Mouse (Mus musculus): ENCODE measurements around the gene Sh3bp5.

Sh3bp5 gene

DNA sequence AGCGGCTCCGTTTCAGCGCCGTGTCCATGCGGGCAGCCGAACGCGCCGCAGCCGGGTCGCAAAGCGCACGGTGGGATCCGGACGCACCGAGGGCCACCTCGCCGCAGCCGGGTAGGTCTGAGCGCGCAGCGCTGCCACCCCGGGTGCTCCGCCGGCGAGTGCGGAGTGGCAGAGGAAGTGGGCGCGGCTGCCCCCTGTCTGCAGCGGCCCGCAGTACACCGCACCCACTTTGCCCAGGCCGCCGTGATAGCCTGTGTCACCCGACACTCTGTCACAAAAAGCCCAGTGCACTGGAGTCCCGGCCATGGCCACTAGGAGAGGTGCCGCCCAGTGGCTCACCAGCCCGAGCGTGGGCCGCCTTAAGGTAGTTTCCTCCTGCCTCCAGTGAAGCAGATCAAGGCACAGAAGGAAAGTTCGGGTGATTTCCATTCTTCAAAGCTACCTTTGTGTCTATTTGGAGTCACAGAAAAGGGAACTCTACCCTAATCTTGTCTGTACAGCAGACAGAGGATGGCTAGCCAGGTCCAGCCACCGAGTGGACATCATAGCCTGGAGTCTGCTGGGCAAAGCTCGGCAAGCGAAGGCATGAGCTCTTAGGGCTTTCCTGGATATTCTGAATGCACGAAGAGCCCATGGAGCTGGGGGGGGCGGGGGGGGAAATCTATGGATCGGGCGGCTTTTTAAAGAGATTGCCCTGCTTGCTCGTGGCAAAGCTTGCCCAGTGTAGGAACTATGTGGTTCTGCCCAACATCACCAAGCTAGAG is at the start of gene Sh3bp5:
Gene Sh3bp5, minus strand, starts transcription at position 149 of the 764 bp plus-strand sequence.
- TF ChIP-seq GATA4 (IDR thresholded peaks at IDR 0.05; ENCODE audit: insufficient replicate concordance, low read length) = peak; percentile 75; the same call in 1 of the 2 replicates

DNA sequence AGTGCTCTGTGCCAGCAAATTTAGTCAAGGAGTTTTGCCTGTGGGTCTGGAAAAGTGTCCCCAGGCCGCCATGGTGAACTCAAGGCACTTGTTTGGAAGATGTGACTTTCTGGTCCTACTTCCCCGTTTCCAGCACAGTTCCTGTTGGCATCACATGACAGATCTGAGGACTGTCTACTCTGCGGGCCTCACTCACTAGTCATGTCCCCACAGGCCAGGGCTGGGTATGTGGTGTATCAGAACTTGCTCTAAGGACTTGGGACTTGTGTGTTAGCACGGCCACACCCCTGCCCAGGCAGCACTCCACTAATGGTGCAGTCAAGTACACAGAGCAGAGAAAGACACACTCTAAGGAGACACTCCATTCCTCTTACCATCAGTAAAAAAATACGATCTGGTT is 46.5 kb upstream of the Sh3bp5 start:
- TF ChIP-seq GATA4 (IDR thresholded peaks at IDR 0.05; ENCODE audit: insufficient replicate concordance, low read length) = no peak

DNA sequence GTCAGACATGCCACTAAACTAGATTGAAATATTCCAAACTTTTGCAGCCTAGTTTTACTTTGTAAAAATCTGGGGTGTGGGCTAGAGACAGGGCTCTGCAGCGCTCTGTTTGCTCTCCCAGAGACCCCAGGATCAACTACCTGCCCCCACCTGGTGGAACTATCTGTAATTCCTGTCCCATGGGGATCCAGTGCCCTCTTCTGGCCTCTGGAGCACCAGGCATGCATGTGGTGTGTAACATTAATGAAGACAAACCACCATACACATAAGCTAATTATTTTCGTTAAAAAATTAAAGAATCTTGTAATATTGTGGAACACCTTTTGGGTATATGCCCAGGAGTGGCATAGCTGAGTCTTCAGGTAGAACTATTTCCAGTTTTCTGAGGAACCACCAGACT is 37.4 kb upstream of the Sh3bp5 start:
- TF ChIP-seq GATA4 (IDR thresholded peaks at IDR 0.05; ENCODE audit: insufficient replicate concordance, low read length) = no peak

DNA sequence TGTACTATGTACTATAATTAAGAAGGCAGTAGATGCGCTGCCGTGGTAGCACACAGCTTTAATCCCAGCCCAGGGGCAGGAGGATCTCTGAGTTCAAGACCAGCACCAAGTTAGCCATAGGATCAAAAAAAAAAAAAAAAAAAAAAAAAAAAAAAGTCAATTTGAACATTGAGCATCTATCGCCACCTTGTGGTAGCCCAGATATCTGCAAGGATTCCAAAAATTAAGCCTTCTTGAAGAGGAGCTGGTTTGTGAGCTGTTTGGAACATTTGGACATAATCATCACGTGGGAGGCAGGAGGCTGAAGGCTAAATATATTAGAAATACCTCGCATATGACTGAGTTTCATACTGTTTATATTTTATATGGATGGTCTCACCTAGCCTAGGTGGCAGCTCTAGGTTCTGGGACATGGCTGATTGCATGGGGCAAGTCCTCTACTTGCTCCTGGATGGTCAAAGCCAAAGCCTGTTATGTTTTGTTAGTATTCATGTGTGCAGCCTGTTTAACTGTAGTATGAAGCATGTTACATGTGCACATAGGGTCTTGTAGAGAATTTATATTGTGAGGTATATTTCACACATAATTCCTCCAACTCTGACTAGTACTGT is 36.7 kb upstream of the Sh3bp5 start:
- no peak for TF ChIP-seq GATA4 (IDR thresholded peaks at IDR 0.05; ENCODE audit: insufficient replicate concordance, low read length)

DNA sequence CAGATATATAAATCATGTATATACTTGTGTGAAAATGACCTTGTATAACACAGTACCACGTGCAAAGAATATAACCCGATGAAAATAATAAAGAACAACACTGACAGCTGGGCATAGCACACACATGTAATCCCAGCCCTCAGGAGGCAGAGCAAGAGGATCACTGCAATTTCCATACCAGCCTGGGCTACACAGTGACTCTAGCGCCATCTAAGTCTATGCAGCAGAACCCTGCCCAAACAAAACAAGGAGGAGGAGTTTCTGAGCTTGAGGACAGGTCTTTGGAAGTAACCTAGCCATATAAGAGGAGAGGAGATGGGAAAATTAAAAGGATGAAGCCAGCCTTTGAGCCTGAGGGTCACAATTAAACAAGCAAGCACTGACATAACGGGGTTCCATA is 33.8 kb upstream of the Sh3bp5 start:
- no peak for TF ChIP-seq GATA4 (IDR thresholded peaks at IDR 0.05; ENCODE audit: insufficient replicate concordance, low read length)

DNA sequence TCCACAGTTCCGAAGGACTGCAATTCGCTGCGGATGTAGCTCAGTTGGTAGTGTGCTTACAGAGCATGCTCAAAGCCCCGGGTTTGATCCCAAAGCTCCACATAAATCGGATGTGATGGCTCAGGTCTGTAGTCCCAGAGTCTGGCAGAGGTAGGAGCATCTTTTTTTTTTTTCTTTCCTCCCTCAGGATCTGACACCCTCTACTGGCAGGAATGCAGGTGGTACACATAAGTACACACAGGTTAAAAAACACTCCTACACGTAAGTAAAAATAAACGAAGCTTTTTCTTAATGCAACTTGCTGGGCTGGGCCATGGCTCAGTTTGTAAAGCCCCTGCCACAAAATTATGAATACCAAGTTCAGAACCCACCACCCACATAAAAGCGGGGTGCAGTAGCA is 28.3 kb upstream of the Sh3bp5 start:
- TF ChIP-seq GATA4 (IDR thresholded peaks at IDR 0.05; ENCODE audit: insufficient replicate concordance, low read length) = no peak

DNA sequence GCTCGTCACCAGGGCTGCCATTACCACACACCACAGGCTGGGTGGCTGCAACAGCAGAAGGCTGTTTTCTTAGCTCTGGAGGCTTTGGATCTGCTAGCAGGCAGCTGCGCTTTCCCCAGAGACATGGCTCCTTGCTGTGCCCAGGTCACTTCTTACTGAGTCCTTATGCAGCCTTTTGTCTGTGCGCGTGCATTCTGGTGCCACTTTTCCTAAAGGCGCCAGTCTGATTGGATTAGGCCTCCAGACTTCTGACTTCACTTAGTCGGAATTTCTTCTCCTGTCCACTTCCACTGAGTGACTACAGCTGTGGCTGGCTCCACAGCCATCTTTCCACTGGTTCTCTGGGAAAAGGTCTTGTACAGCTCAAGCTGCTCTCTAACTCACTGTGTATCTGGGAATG is 27.0 kb upstream of the Sh3bp5 start:
- TF ChIP-seq GATA4 (IDR thresholded peaks at IDR 0.05; ENCODE audit: insufficient replicate concordance, low read length) = no peak

DNA sequence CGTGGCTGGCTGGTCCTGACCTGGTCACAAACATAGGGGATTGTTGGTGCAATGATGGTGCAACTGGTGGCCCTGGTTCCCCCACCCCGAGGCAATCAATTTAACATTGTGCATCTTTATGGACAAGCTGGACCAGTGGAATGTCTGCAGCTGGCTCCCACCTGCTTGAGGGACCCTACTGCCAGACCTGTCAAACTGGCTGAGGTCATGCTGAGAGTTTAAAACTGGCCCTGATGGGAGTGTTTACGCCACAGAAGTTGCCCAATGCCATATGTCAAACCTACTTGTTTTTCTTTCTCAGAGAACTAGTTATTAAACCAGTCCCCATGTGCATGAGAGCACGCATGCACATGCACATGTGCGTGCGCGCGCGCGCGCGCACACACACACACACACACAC is 22.1 kb upstream of the Sh3bp5 start:
- TF ChIP-seq GATA4 (IDR thresholded peaks at IDR 0.05; ENCODE audit: insufficient replicate concordance, low read length) = no peak

DNA sequence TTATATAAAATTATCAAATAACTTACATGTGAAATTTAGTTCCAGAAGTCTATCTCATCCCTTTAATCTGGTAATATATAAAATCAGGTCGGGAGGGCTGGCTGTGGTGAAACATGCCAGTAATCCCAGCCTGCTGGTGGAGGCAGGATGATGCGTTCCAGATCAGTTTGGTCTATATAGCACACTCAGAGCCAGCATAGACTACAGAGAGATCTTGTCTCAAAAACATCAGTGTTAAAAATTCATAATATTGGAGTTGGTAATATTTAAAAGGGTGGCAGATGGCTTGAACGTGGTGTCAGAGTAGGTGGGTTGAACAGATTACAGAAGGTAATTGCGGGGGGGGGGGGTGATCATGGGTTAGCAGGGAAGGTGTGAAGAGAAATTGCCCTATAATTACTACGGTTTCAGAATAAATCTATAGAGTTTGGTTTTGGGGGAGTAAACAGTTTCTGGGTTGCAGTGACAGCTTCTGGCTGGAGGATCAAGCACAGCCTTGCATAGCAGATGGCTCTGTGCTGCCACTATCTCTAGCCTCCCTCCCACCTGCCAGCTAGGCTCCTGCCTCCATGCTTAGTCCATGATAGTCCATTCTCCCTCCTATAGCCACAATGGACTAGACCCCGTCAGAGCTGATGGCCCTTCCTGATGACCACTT is 20.3 kb upstream of the Sh3bp5 start:
- TF ChIP-seq GATA4 (IDR thresholded peaks at IDR 0.05; ENCODE audit: insufficient replicate concordance, low read length) = no peak

DNA sequence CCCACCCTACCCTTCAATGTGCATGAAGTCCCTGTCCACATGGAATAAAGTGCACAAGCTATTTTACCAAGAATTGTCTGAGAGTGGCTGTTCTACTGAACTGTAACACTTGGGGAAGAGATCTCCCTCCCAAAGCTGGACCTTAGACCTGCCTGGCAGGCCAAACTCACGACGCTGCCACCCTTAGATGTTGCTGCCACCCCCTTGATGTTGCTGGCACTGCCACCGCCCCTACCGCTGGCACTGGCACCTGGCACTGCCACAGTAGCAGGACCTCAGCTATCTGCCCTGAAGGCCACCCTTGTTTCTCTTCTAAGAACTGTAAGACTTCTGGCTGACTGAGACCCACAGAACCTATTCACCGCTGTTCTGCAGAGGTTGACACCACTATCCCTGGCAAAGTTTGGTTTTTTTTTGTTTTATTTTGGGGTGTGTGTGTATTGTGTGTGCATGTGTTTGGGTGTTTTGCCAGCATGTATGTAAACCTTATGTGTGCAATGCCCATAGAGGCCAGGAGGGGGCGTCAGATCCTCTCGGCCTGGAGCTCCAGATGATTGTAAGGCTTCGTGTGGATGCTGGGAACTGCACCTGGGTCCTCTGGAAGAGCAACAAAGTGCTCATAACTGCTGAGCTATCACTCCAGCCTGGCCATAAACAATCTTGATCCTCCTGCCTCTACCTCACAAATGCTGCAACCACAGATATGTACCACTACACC is 19.1 kb upstream of the Sh3bp5 start:
- no peak for TF ChIP-seq GATA4 (IDR thresholded peaks at IDR 0.05; ENCODE audit: insufficient replicate concordance, low read length)

DNA sequence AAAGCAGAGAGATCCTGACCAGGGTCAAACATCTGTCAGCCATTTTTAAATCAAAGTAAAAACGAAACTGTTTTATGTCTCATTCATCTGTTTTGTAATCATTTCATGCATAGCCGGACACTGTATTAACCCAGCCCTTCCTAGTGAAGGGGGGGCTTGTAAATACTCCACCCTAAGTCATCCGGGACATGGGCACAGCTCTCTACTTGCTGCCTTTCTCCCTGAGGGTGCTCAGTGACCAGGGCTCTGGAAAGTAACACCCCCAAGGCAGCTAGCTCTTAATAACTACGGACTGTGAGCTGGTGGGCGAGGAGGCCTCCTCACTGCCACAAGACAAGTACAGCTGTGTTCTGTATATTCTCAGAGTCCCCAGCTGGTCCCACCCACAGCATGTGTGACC is 13.1 kb upstream of the Sh3bp5 start:
- no peak for TF ChIP-seq GATA4 (IDR thresholded peaks at IDR 0.05; ENCODE audit: insufficient replicate concordance, low read length)

DNA sequence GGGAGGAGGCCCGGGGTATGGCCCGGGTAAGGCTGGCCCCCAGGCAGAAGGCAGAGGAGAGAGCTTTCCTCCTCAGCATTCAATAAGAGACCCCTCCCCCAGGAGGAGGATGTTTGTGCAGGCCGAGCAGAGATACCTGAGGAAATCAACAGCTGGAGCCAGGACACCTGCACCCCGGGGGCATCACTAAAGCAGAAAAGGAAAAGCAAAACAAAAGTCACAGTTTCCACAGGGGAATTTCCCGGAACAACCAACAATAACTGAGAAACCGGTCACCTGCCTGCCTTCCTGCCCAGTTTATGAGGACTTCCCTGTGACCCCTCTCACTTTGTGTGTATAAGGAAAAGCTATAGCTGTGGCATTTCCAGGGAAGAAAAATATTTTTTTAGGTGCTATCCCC is 7.7 kb upstream of the Sh3bp5 start:
- TF ChIP-seq GATA4 (IDR thresholded peaks at IDR 0.05; ENCODE audit: insufficient replicate concordance, low read length) = no peak

DNA sequence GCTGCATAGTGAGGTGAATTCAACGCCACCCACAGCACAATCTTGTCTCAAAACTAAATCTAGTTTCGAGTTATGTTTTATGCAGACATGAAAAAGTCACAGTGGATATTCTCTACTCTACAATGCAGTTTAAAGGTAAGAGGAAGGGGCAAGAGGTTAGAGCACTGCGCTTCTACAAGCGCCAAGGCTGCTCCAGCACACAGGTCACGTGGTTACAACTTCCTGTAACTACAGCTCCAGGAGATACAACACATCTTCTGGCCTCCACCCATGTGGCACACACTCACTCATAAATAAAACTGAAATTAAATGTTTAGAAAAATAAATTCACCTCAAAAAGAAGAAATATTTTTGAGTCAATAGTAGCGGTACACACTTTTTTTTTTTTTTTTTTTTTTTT is 4.8 kb upstream of the Sh3bp5 start:
- TF ChIP-seq GATA4 (IDR thresholded peaks at IDR 0.05; ENCODE audit: insufficient replicate concordance, low read length) = no peak

DNA sequence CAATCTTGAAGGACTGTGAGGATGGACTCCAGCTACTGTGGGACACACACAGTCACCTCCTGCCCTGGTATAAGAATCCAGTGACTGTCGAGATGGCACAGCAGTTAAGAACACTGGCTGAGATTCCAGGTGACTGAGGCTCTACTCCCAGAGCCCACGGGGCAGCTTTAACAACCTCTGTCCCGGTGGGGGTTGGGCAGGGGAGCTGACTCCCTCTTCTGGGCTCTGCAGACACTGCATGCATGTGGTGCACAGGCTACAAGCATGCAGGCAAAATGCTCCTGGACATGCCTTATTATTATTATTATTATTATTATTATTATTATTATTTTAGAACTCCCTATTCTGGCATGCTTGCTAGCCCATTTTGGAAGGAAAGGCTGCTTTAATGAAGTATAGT is 4.4 kb upstream of the Sh3bp5 start:
- TF ChIP-seq GATA4 (IDR thresholded peaks at IDR 0.05; ENCODE audit: insufficient replicate concordance, low read length) = no peak

DNA sequence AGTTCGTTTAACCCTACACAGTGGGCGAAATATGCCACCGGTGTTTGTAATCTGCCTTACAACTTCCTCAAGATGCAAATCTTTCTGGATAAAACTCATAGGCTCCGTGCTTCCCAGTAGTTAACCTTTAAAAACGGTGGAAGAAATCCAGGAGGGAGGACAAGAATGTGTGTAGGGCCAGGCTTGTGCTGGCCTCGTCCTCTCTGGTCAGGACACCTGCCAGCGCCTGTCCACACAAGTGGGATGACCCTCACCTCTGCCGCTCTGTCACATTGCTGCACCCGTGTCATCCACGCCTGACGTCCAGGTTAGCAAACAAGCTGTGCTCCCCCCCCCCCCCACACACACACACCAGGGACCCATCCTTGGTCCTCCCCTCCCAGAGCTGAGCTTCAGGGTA is 3.4 kb upstream of the Sh3bp5 start:
- TF ChIP-seq GATA4 (IDR thresholded peaks at IDR 0.05; ENCODE audit: insufficient replicate concordance, low read length) = no peak

All from liver, adult (tissue).